Mouse (Mus musculus): ENCODE data around the gene Map3k9.

- TF ChIP-seq CTCF (IDR thresholded peaks at IDR 0.05; ENCODE audit: extremely low read depth, insufficient read length, insufficient replicate concordance, low read depth, low read length) (no peak), POLR2A (IDR thresholded peaks at IDR 0.05; ENCODE audit: low read depth, low read length) (no peak)
Observed at GRCm38 (mm10) chr12:81735246-81736070, 45.5 kb downstream of the Map3k9 start.
